Mouse (Mus musculus) MEL-GATA-1-ER (cell line): ENCODE results near the gene Ier2.
A peak's percentile ranks its signal among the peaks of the same experiment; 100 is the strongest.

ENCODE experiments used
- DNase-seq: peaks from one replicate; pipeline ENCODE4 v3.0.0-alpha.2; 2012; ENCODE audit warnings: low read depth; ENCODE audit errors: extremely low read depth

The Ier2 gene

DNA sequence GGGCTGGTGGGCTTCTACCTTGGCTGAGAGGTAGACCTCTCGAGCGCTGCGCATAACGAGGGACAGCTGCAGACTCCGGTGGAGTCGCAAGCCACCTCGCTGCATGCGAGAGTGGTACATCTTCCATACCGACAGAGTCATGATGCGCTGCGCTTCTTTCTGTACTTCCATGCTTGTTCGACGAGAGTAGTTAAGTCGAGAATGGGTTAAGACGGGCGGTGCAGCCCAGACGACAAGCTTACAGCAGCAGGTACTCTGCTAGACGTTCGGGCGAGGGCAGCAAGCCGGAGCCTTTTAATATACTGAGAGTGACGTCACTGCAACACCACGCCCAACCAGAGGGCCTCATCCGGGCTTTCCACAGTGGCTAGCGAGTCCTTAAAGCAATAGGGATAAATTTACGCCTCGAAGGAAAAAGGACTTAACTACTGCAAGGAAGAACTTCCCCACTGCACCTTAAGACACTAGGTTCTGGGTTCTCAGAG lies at the start of gene Ier2:
TSS of gene Ier2 (minus strand) at position 272 of the 485 bp plus-strand sequence.
- DNase-seq, result peak; percentile 93

DNA sequence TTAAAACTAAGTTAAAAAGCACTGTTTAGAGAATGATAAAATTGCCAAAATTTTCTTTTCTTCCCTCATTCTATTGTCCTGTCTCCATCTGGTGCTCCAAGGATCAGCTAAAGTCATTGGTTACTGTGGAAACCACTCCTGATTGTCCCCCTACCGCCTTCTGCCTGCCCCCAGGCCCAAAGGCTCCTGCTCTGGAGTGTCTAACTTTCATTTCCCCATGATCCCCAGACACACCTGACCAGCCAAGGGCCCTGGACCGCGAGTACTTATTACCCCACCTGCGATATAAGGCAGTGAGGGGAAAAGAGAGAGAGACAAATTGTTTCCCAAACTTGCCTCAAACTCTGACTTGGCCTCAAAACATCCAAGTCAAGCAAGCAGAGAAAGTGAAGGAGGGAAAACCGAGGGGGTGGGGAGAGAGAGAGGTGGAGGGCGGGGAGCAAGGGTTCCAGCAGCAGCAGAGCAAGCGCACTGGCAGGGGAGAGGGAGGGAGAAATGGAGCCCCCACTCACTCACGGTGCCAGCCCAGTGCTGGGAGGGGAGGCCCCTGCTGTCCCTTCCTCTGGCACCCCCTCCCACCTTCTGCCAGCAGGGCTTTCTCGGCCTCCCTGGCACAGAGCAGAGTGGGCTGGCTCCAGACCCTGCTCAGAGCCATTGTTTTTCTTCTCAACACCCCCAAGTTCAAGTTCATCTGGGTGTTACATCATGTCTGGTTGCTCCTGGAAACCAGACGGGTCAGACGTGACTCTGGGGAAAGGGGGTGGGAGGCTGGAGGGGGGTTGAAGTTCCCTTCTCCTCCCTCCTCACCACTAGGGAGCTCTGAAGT lies 49.5 kb upstream of the Ier2 start:
- DNase-seq, result no peak

DNA sequence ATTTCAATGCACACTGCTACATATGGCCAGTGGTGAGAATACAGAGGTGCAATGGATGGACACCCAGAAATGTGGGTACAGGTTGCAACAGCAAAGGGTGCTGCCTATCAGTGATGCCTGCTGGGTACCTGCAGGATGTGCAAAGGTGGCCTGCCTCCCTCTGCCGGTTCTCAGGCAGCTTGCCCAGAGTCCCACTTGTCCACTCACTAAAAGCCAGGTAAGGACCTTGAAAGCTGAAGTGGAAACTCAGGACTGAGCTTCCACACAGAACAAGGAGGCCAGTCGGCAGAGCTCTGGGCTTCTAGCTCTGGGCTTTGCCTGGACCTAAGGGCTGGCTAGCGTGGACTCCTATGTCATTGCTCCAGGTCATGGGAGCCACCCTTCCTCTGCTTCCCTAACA lies 48.7 kb upstream of the Ier2 start:
- DNase-seq, result no peak

DNA sequence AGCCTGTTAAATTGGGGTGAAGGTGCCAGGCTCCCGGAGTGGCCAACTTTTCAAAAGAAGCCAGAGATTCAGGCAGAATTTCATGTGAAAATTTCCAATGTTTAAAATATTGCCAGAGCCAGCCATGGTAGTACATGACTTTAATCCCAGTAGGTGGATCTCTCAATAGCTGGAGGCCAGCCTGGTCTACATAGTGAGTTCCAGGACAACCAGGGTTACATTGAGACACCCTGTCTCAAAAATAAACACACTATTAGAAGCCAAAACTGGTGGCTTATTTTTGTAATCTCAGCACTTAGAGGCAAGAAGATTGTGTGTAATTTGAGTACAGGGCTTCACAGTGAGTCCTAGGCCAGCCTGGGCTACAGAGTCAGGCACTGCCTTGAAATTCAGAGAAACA lies 47.3 kb upstream of the Ier2 start:
- DNase-seq, result no peak

GRCm38 (mm10) chr8:84708774-84709475 lies 46.3 kb upstream of the Ier2 start:
- DNase-seq, result no peak

DNA sequence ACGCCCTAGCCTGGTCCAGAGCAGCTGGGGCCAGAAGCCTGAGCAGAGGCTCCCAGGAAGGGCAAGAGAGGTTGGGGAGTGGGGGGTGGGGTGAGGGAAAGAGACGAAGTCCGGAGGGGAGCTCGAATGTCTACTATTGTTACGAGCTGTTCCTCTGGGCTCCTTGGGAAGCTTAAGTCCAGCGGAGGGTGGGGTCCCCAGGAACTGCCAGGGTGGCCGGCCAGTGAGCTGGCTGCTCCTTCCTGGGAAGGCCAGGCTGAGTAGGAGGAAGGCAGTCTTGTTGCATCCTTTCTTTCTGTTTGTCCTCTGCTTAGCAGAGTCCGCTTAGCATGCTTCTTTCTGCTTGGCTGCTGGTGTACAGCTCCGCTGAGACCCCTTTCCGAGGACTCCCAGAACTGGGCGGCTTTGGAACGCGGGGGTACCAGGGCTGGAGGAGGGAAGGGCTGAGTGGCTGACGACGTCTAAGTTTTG lies 45.5 kb upstream of the Ier2 start:
- no peak for DNase-seq

GRCm38 (mm10) chr8:84707267-84707883 lies 44.7 kb upstream of the Ier2 start:
- DNase-seq, result no peak

DNA sequence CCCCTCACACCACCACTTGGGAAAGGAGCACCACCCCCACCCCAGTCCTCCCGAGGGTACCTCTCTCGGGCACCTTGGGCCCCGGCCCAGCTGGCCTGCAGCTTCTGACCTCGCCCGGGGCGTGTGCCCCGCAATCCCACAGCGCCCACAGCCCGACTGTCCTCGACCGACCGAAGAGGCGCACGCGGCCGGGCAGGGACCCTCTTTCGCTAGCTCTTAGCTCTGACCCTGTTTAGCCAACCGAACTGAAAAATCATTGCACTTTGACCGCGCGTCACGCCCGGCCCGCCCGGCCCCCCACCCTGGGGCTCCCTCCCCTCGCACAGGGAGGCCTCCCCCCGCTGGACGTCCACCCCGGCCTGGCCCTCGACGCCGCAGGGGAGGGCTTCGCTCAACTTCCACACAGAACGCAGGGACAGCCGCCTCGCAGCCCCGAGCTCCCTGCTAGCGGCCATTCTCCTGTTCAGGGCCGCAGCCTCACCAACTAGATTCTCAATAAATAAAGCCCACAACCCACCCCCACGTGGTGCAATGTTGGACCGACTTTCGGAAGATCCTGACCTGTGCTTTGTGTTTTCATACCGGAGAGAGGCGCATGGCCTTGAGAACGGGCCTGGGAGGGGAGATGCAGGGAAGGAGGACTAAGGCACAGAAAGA lies 44.1 kb upstream of the Ier2 start:
- DNase-seq, result no peak

DNA sequence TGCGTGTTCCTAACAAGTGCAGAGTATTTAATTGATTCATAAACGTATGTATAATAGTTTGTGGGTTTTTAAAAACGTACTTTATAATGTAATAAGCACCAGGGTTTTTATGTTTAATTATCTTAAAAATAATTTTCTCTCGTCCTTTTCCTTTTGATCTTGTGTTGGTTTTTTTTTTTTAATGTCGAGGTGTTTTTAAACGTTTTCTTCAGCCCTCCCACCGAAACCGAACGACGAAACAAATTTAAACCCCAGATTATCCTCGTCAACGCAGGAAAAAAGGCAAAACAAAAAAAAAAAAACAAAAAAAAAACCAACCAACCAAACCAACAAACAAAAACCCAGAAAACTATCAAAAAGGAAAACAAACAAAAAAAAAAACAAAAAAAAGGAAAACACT lies 43.3 kb upstream of the Ier2 start:
- no peak for DNase-seq

GRCm38 (mm10) chr8:84704867-84705831 lies 42.5 kb upstream of the Ier2 start:
- DNase-seq, result no peak

GRCm38 (mm10) chr8:84704356-84704755 lies 41.7 kb upstream of the Ier2 start:
- no peak for DNase-seq

- DNase-seq, result peak; percentile 68
Observed at GRCm38 (mm10) chr8:84703466-84704249, 41.0 kb upstream of the Ier2 start.

DNA sequence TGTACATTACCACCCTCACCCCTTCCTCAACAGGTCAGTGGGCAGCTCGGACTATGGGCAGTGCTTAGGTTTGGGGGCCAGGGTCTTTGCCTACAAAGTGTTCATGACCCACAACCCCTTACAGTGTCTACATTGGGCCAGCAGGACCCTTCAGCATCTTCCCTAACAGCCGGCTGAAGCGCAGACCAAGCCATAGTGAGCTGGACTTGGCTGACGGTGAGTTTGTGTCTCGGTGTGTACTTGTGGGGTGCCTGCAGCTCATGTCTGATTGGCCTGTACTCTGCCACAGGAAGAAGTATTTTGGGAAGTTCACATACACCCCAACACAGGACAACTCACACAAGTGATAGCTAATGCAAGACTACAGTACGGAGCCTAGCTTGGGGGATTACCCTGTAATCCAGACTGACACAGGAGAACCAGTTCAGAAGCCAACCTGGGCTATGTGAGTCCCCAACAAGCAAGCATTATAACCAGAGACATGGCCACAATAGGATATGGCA lies 40.4 kb upstream of the Ier2 start:
- DNase-seq, result no peak

DNA sequence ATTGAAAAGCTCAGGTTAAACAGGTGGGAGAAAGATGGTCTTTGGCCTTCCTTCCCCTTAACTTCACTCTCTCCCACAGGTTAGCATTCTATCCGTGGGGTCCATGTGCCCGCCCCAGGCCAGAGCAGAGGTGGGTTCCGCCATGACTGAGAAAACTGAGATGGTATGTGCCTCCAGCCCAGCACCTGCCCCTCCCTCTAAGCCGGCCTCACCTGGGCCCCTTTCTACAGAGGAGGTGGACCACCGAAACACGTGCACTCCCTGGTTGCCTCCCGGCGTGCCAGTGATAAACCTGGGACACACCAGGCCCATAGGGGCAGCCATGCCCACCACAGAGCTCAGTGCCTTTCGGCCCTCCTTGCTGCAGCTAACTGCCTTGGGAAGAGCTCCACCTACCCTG lies 39.9 kb upstream of the Ier2 start:
- no peak for DNase-seq

GRCm38 (mm10) chr8:84700941-84701911 lies 38.6 kb upstream of the Ier2 start, which contains the start of gene Lyl1:
Gene Lyl1 (plus strand): TSS chr8:84701457.
- peak; percentile 94 for DNase-seq

DNA sequence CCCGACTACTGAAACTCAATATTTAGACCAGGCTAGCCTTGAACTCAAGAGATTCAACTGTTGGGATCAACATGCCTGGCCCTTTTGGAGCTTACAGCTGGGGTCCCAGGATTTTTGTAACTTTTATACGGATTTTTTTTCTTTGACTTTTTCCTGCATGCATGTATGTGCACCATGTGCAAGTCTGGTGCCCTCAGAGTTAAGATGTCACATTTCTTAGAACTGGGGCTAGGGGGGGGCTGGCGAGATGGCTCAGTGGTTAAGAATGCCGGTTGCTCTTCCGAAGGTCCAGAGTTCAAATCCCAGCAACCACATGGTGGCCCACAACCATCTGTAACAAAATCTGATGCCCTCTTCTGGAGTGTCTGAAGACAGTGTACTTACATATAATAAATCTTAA lies 37.9 kb upstream of the Ier2 start:
- no peak for DNase-seq

DNA sequence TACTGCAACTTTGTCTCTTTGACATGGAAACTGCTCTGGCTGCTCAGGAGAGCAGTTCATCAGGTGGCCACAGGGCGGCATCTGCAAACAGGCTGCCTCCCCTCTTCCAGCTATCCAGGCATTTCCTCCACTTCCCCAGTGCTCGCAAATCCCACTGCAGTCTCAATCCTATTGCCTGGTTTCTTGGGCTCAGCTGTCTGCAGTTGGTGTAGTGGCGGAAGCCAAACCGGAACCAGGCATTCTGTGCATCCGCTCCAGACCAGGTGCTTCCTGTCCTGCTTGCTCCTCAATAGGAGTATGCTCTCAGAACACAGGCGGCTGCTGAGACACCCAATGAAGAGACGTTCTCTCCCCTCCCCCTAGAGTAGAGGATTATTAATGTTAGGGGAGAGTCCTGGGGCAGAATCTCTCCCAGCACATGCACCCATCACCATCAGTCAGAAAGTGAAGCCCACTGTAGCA lies 37.2 kb upstream of the Ier2 start:
- no peak for DNase-seq

DNA sequence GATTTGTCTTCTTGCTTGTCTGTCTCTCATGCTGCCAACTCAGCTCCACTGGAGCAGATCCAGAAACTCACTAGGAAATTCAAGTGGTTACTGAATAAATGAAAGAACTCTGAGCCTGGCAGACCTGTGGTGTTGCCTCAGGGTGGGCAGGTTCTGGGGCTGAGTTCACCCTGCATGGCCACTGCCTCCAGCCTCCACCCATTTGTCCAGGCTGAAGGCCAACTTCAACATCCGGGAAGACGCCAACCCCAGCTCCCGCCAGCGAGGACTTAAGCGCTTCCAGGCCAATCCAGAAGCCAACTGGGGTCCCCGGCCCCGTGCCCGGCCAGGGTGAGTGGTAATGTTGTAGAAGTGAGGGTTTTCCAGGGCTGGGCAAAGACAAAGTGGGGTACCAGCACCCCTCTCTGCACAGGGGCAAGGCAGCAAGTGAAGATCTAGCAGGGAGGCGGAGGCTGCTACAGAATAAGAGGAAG lies 36.3 kb upstream of the Ier2 start:
- no peak for DNase-seq
